ENCODE assay signal across 15 mouse cellular contexts in the genomic region with DNA sequence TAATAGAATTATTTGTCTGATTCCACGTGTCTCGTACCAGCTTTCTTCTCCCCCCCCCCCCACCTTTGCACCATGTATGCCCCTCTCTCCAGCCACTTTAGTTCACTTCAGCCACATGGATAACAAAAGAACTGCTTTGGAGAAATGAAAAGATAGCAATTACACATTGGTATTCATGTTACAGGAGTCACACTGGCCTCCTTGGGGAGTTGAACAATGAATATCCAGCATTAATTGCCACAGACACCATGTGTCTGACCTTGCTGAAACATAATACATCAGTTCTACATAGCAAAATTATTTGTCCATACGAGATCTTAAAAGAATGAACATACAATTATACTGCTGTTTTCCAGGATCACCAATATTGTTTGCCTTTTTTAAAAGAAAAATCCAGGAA.
"Had no signal": no experiment of that assay in that cellular context is flagged by ENCODE, and none has a peak within 500 bp of the region (broad histone marks: within the 10 kb centered on the region; RNA-seq: fewer than 3 reads in every experiment).

No protein-coding gene starts in this region.

- H3K27ac ChIP-seq: kidney, embryonic 15.5 days; limb, embryonic 13.5 days; liver, embryonic 14.5 days; neural tube, embryonic 12.5 days; stomach, embryonic 15.5 days had no signal

- H3K9ac ChIP-seq: kidney, embryonic 15.5 days; limb, embryonic 13.5 days; liver, embryonic 14.5 days; neural tube, embryonic 12.5 days; stomach, embryonic 15.5 days had no signal

- H3K36me3 ChIP-seq: kidney, embryonic 15.5 days; limb, embryonic 13.5 days; neural tube, embryonic 12.5 days; stomach, embryonic 15.5 days had no signal

- H3K4me3 ChIP-seq: kidney, embryonic 15.5 days; limb, embryonic 13.5 days; neural tube, embryonic 12.5 days; stomach, embryonic 15.5 days had no signal

- DNase-seq: kidney, adult 2 months; kidney, postnatal 14 days; left cerebral cortex, postnatal 4 days; lung, adult 2 months; lung, postnatal 36 days; right cerebral cortex, postnatal 14 days; thymus, adult 2 months; thymus, postnatal 25 days had no signal

- ATAC-seq: intestine, embryonic 16.5 days; lung, postnatal 0 days had no signal

- H3K4me2 ChIP-seq: kidney, embryonic 15.5 days; limb, embryonic 13.5 days; neural tube, embryonic 12.5 days; stomach, embryonic 15.5 days had no signal

- H3K9me3 ChIP-seq: kidney, embryonic 15.5 days; limb, embryonic 13.5 days; neural tube, embryonic 12.5 days; stomach, embryonic 15.5 days had no signal

- H3K27me3 ChIP-seq: neural tube, embryonic 12.5 days; stomach, embryonic 15.5 days had no signal
